Mouse (Mus musculus) myocyte (in vitro differentiated cells): ENCODE measurements around the gene Xrcc6.

Experiments
- E2F4 ChIP-seq: IDR thresholded peaks from one replicate; pipeline ENCODE4 v1.6.1; 2011; ENCODE audit warnings: mild to moderate bottlenecking, control low read depth, moderate library complexity; ENCODE audit not compliant: insufficient read depth
- MYOG ChIP-seq, 3 experiments: IDR thresholded peaks; one replicate each; pipeline ENCODE4 v1.6.1; 2011; ENCODE audit warnings: control low read depth in 2 of 3, low read depth in 2 of 3, mild to moderate bottlenecking in 2 of 3; ENCODE audit not compliant: insufficient read length in 2 of 3, control insufficient read depth in 1 of 3, insufficient read depth in 1 of 3
- POLR2A ChIP-seq: IDR thresholded peaks from one replicate; pipeline ENCODE4 v1.6.1; 2011; ENCODE audit warnings: low read depth, mild to moderate bottlenecking, control low read depth, moderate library complexity; ENCODE audit not compliant: insufficient read length
- POLR2AphosphoS2 ChIP-seq: IDR thresholded peaks from one replicate; pipeline ENCODE4 v1.6.1; 2011; ENCODE audit warnings: low read depth, control low read depth; ENCODE audit not compliant: insufficient read length
- USF1 ChIP-seq: IDR thresholded peaks from one replicate; pipeline ENCODE4 v1.6.1; 2011; ENCODE audit warnings: low read depth, mild to moderate bottlenecking, control low read depth, moderate library complexity

- TF ChIP-seq USF1 (no peak), E2F4 (no peak), POLR2A (no peak), MYOG (IDR thresholded peaks at IDR 0.05; ENCODE audit: control insufficient read depth in 1 of 3, insufficient read depth in 1 of 3, insufficient read length in 2 of 3, low read depth in 2 of 3) (no peak), POLR2AphosphoS2 (no peak)
Observed at GRCm38 (mm10) chr15:82086131-82086530, 98.5 kb downstream of the Xrcc6 start.
